Mouse (Mus musculus): Measurements from ENCODE around the gene Ganc.

Ganc gene

GRCm38 (mm10) chr2:120452600-120452999 lies 48.9 kb downstream of the Ganc start:
- no peak for DNase-seq

- DNase-seq = peak; percentile 69 to 80
These were observed 51.3 kb downstream of the Ganc start for GRCm38 (mm10) chr2:120454987-120455386.

- DNase-seq = no peak
These were observed 52.0 kb downstream of the Ganc start, which contains the start of gene Capn3 for GRCm38 (mm10) chr2:120455719-120456118. Gene Capn3 (plus strand): TSS chr2:120456019.

GRCm38 (mm10) chr2:120460216-120460615 lies 56.5 kb downstream of the Ganc start:
- DNase-seq = no peak

GRCm38 (mm10) chr2:120463328-120463727 lies 59.6 kb downstream of the Ganc start:
- DNase-seq = no peak

GRCm38 (mm10) chr2:120464091-120464490 lies 60.4 kb downstream of the Ganc start:
- no peak for DNase-seq

- no peak for DNase-seq
These were observed 61.2 kb downstream of the Ganc start for GRCm38 (mm10) chr2:120464732-120465396.

GRCm38 (mm10) chr2:120465397-120465785 lies 61.7 kb downstream of the Ganc start:
- DNase-seq = no peak

- DNase-seq = no peak
These were observed 64.3 kb downstream of the Ganc start for GRCm38 (mm10) chr2:120468011-120468410.

GRCm38 (mm10) chr2:120469220-120469619 lies 65.5 kb downstream of the Ganc start:
- DNase-seq = no peak

GRCm38 (mm10) chr2:120469715-120470114 lies 66.0 kb downstream of the Ganc start:
- no peak for DNase-seq

- no peak for DNase-seq
These were observed 67.2 kb downstream of the Ganc start for GRCm38 (mm10) chr2:120470856-120471255.

- DNase-seq = no peak
These were observed 72.8 kb downstream of the Ganc start for GRCm38 (mm10) chr2:120476277-120477087.

GRCm38 (mm10) chr2:120478600-120478999 lies 74.9 kb downstream of the Ganc start:
- peak; percentile 68 to 75 for DNase-seq

GRCm38 (mm10) chr2:120481921-120482320 lies 78.2 kb downstream of the Ganc start:
- no peak for DNase-seq

- peak; percentile 61 to 79 for DNase-seq
These were observed 79.1 kb downstream of the Ganc start for GRCm38 (mm10) chr2:120482506-120483389.

GRCm38 (mm10) chr2:120484241-120484640 lies 80.5 kb downstream of the Ganc start:
- DNase-seq = no peak

GRCm38 (mm10) chr2:120493254-120493653 lies 89.6 kb downstream of the Ganc start:
- DNase-seq = no peak

GRCm38 (mm10) chr2:120496511-120496910 lies 92.8 kb downstream of the Ganc start:
- no peak for DNase-seq

GRCm38 (mm10) chr2:120499971-120500471 lies 96.3 kb downstream of the Ganc start:
- DNase-seq = peak; percentile 72 to 85

GRCm38 (mm10) chr2:120501136-120501918 lies 97.6 kb downstream of the Ganc start:
- DNase-seq = no peak

Data from thymus, adult 18-20 months (tissue).